Mouse (Mus musculus): ENCODE measurements at regions not wholly inside any gene's neighbourhood (a gene's known extent, or its start where the extent isn't known, plus 50 kb on each side); places are given as distances from the start of the nearest gene placed in this dataset.

DNA sequence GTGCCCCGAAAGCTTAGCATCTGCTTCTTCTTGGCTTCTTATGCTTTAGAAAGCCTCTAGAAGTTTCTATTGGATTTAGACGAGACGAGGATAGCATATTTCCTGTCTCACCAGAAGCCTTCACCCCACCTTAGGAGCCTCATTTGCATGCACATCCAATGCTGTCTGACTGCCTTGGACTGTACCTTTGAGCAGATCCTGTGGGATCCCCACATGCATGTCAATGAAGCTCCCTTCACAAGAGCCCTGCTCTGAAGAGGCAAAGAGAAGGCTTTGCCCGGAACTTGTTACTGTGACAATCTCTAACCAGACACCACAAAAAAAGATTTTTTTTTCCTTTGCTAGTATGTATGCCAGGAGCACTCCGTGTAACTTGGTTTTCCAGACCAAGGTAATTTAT lies 171.3 kb downstream of the Faxc start:
- Histone ChIP-seq H3K4me2 (replicated peaks; ENCODE audit: low read depth, low read length) (no peak overlapping the region), H3K36me3 (ENCODE audit: insufficient read depth, low read length) (no peaks in the 10 kb centered on the region), H3K4me1 (ENCODE audit: insufficient read depth, low read length) (no peaks in the 10 kb centered on the region), H3K9ac (replicated peaks; ENCODE audit: low read length) (no peak overlapping the region), H3K4me3 (ENCODE audit: low read length) (no peak overlapping the region), H3K9me3 (ENCODE audit: low read length) (no peaks in the 10 kb centered on the region), H3K27me3 (ENCODE audit: insufficient read depth, low read length) (no peaks in the 10 kb centered on the region), H3K27ac (ENCODE audit: low read length) (no peak overlapping the region)
- ATAC-seq (ENCODE audit: low FRiP score, low TSS enrichment), result no peak
- WGBS, result 81% methylated on average over 5 of the region's 5 CpGs

DNA sequence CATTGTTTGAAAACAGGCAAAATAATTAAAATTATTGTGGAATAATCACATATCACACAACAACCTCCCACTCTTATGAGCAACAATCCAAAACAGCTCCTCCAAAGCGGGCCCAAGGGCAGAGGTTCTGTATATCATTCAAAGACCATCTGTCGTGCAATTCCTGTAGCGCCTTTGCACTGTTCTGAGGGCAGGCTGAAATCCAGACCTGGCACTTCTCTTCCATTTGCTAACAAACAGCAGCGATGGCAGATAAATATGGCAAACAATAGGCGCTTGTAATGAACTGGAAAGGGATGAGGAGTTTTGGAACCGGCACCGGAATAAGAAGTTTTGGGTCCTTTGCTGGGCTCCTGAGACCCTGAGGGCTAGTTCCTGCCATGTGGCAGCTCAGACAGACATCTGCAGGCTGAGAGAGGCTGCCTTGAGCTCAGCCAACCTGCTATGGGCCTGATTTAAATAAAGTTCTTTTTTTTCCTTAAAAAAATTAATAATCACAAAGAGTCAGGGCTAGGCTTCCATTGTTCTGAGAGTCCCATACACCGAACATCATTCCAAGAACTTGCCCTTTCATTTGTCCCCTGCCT lies 172.0 kb downstream of the Faxc start:
- Histone ChIP-seq H3K9ac (replicated peaks; ENCODE audit: low read length) (no peak overlapping the region), H3K4me1 (ENCODE audit: insufficient read depth, low read length) (no peaks in the 10 kb centered on the region), H3K27me3 (ENCODE audit: insufficient read depth, low read length) (no peaks in the 10 kb centered on the region), H3K9me3 (ENCODE audit: low read length) (no peaks in the 10 kb centered on the region), H3K4me2 (replicated peaks; ENCODE audit: low read depth, low read length) (no peak overlapping the region), H3K27ac (ENCODE audit: low read length) (no peak overlapping the region), H3K4me3 (ENCODE audit: low read length) (no peak overlapping the region), H3K36me3 (ENCODE audit: insufficient read depth, low read length) (no peaks in the 10 kb centered on the region)
- ATAC-seq (ENCODE audit: low FRiP score, low TSS enrichment), result no peak
- WGBS, result 81% methylated on average over 8 of the region's 8 CpGs

GRCm38 (mm10) chr4:22106883-22107282 lies 175.8 kb downstream of the Faxc start:
- H3K9me3 ChIP-seq (ENCODE audit: low read length), result no peaks in the 10 kb centered on the region
- peaks cover 3% of the 10 kb centered on the region; the same call in 1 of the 2 replicates for H3K4me1 ChIP-seq (ENCODE audit: insufficient read depth, low read length)
- H3K4me2 ChIP-seq (replicated peaks; ENCODE audit: low read depth, low read length), result no peak overlapping the region
- no peak overlapping the region for H3K4me3 ChIP-seq (ENCODE audit: low read length)
- H3K36me3 ChIP-seq (ENCODE audit: insufficient read depth, low read length), result no peaks in the 10 kb centered on the region
- ATAC-seq (ENCODE audit: low FRiP score, low TSS enrichment), result no peak
- no peak overlapping the region for H3K9ac ChIP-seq (replicated peaks; ENCODE audit: low read length)
- H3K27me3 ChIP-seq (ENCODE audit: insufficient read depth, low read length), result no peaks in the 10 kb centered on the region
- H3K27ac ChIP-seq (ENCODE audit: low read length), result no peak overlapping the region
- 81% methylated on average over 9 of the region's 9 CpGs for WGBS

DNA sequence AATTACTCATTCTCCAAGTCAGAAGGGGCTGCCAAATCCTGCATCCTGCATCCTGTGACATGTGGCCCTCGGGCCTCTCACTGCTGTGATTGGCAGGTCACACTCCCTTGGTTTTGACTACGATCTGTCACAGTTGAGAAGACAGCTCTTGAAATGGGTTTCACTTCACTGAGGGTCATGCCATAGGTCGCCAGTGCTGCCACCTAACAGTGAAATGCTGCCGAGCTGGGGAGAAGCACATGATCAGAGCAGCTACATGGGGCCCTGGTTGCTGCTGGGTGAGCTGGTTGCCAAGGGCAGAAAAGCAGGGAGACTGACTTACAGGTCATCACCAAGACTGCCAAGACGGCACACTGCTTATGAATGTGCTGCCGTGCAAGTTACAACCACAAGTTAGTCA lies 178.3 kb downstream of the Faxc start:
- H3K4me3 ChIP-seq (ENCODE audit: low read length), result no peak overlapping the region
- 21% methylated on average over 6 of the region's 6 CpGs for WGBS
- peak; percentile 86 for ATAC-seq (ENCODE audit: low FRiP score, low TSS enrichment)

DNA sequence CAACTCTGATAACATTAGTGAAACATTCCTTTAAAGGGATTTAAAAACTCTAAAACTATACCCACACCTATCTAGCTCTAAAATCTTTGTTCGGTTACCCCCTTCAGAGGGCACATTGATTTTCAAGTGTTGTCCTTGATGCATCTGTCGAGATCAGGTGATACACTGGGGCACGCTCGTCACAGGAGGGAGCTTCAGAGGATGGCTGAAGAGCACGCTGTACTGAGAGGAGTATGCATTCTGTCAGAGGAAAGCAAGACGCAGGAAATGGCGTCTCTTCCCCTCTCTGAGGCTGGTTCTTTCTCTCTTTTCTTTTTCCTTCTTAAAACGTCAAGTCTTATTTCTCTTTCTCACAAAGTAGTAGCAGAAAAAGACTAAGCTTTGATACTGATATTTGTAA lies 179.3 kb downstream of the Faxc start:
- Histone ChIP-seq H3K9me3 (ENCODE audit: low read length) (no peaks in the 10 kb centered on the region), H3K36me3 (ENCODE audit: insufficient read depth, low read length) (no peaks in the 10 kb centered on the region), H3K9ac (replicated peaks; ENCODE audit: low read length) (no peak overlapping the region), H3K4me2 (replicated peaks; ENCODE audit: low read depth, low read length) (no peak overlapping the region), H3K4me3 (ENCODE audit: low read length) (no peak overlapping the region), H3K27ac (ENCODE audit: low read length) (no peak overlapping the region), H3K4me1 (ENCODE audit: insufficient read depth, low read length) (peaks cover 3% of the 10 kb centered on the region; the same call in 1 of the 2 replicates), H3K27me3 (ENCODE audit: insufficient read depth, low read length) (no peaks in the 10 kb centered on the region)
- ATAC-seq (ENCODE audit: low FRiP score, low TSS enrichment), result no peak
- WGBS, result 62% methylated on average over 8 of the region's 8 CpGs

More for the DNA sequence above, 178.3 kb downstream of the Faxc start:
- Histone ChIP-seq H3K27ac (ENCODE audit: low read length) (no peak overlapping the region), H3K27me3 (ENCODE audit: insufficient read depth, low read length) (no peaks in the 10 kb centered on the region), H3K9me3 (ENCODE audit: low read length) (no peaks in the 10 kb centered on the region), H3K4me2 (replicated peaks; ENCODE audit: low read depth, low read length) (no peak overlapping the region), H3K9ac (replicated peaks; ENCODE audit: low read length) (no peak overlapping the region), H3K4me1 (ENCODE audit: insufficient read depth, low read length) (peaks cover 3% of the 10 kb centered on the region; the same call in 1 of the 2 replicates), H3K36me3 (ENCODE audit: insufficient read depth, low read length) (no peaks in the 10 kb centered on the region)

DNA sequence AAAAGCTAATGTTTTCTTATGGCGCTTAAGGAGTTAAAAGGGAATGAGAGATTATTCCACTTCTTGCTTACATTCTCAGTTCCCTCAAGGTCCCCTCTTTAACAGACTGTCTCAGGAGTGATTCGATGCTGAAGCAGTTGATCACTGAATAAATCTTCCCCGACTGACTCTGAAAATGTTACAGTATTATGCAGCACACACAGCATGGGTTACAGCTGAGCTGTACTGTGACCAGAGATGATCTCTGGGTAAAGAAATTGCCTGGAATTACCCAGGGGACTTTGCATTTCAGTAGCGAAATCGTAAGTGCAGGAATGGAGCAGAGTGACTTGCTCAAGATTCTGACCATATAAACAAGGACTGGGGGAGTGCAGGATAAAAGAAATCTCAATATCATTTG lies 181.1 kb downstream of the Faxc start:
- Histone ChIP-seq H3K9ac (replicated peaks; ENCODE audit: low read length) (no peak overlapping the region), H3K4me3 (ENCODE audit: low read length) (no peak overlapping the region), H3K27ac (ENCODE audit: low read length) (no peak overlapping the region), H3K9me3 (ENCODE audit: low read length) (no peaks in the 10 kb centered on the region), H3K27me3 (ENCODE audit: insufficient read depth, low read length) (no peaks in the 10 kb centered on the region), H3K4me1 (ENCODE audit: insufficient read depth, low read length) (peaks cover 3% of the 10 kb centered on the region; the same call in 1 of the 2 replicates), H3K4me2 (replicated peaks; ENCODE audit: low read depth, low read length) (no peak overlapping the region), H3K36me3 (ENCODE audit: insufficient read depth, low read length) (no peaks in the 10 kb centered on the region)
- WGBS, result 60% methylated on average over 5 of the region's 5 CpGs
- ATAC-seq (ENCODE audit: low FRiP score, low TSS enrichment), result no peak

DNA sequence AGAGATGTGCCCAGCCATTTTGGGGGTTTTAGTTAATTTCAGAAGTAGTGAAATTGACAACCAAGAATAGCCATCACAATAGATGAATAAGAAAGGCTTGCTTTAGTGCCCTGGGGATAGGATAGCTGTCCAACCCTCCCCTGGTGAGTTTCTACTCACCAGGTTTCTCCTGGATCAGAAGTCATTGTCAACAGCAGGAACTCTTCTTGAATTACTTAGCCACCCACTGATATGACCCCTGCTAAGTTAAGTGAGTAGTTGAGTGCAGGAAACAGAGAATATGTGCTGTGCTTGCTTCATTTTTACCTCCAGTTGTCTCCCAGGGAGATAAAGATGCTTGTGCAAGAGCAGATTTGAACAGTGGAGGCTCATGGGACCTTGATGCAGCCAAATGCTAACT lies 183.3 kb downstream of the Faxc start:
- H3K36me3 ChIP-seq (ENCODE audit: insufficient read depth, low read length), result no peaks in the 10 kb centered on the region
- ATAC-seq (ENCODE audit: low FRiP score, low TSS enrichment), result no peak
- H3K27ac ChIP-seq (ENCODE audit: low read length), result no peak overlapping the region
- no peak overlapping the region for H3K4me3 ChIP-seq (ENCODE audit: low read length)
- H3K9me3 ChIP-seq (ENCODE audit: low read length), result no peaks in the 10 kb centered on the region
- H3K9ac ChIP-seq (replicated peaks; ENCODE audit: low read length), result no peak overlapping the region
- no peak overlapping the region for H3K4me2 ChIP-seq (replicated peaks; ENCODE audit: low read depth, low read length)
- no peaks in the 10 kb centered on the region for H3K27me3 ChIP-seq (ENCODE audit: insufficient read depth, low read length)
- H3K4me1 ChIP-seq (ENCODE audit: insufficient read depth, low read length), result no peaks in the 10 kb centered on the region; the same call in 1 of the 2 replicates

- no peak overlapping the region for H3K9ac ChIP-seq (replicated peaks; ENCODE audit: low read length)
- 45% methylated on average over 3 of the region's 3 CpGs for WGBS
- no peaks in the 10 kb centered on the region for H3K36me3 ChIP-seq (ENCODE audit: insufficient read depth, low read length)
- no peak overlapping the region for H3K4me2 ChIP-seq (replicated peaks; ENCODE audit: low read depth, low read length)
- no peaks in the 10 kb centered on the region for H3K4me1 ChIP-seq (ENCODE audit: insufficient read depth, low read length)
- H3K27me3 ChIP-seq (ENCODE audit: insufficient read depth, low read length), result no peaks in the 10 kb centered on the region
- no peak for ATAC-seq (ENCODE audit: low FRiP score, low TSS enrichment)
- H3K4me3 ChIP-seq (ENCODE audit: low read length), result no peak overlapping the region
- no peak overlapping the region for H3K27ac ChIP-seq (ENCODE audit: low read length)
- no peaks in the 10 kb centered on the region for H3K9me3 ChIP-seq (ENCODE audit: low read length)
Measured at GRCm38 (mm10) chr4:22119877-22120276, 188.7 kb downstream of the Faxc start.

GRCm38 (mm10) chr4:22120953-22121352 lies 189.8 kb downstream of the Faxc start:
- Histone ChIP-seq H3K27ac (ENCODE audit: low read length) (no peak overlapping the region), H3K36me3 (ENCODE audit: insufficient read depth, low read length) (no peaks in the 10 kb centered on the region), H3K9ac (replicated peaks; ENCODE audit: low read length) (no peak overlapping the region), H3K9me3 (ENCODE audit: low read length) (no peaks in the 10 kb centered on the region), H3K4me2 (replicated peaks; ENCODE audit: low read depth, low read length) (no peak overlapping the region), H3K27me3 (ENCODE audit: insufficient read depth, low read length) (no peaks in the 10 kb centered on the region), H3K4me1 (ENCODE audit: insufficient read depth, low read length) (no peaks in the 10 kb centered on the region), H3K4me3 (ENCODE audit: low read length) (no peak overlapping the region)
- no peak for ATAC-seq (ENCODE audit: low FRiP score, low TSS enrichment)
- 35% methylated on average over 3 of the region's 3 CpGs for WGBS

DNA sequence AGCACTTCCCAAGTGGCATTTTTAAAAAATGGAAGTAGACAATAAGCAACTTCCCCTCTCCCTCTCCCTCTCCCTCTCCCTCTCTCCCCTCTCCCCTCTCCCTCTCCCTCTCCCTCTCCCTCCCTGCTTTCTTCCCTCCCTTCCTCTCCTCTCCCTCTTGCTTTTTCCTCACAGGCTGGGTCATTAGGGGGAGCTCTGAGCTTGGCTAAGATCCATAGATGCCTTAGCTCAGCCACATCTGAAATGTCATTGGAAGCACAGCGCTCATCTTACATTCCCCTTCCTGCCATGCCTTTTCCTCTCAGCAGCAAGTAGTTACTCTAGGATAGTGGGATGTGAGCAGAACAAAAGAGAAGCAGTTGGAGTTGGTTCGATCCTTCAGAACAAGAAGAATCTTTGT lies 190.3 kb downstream of the Faxc start:
- H3K4me3 ChIP-seq (ENCODE audit: low read length), result no peak overlapping the region

More for the DNA sequence above, 190.3 kb downstream of the Faxc start:
- H3K36me3 ChIP-seq (ENCODE audit: insufficient read depth, low read length), result no peaks in the 10 kb centered on the region
- H3K9ac ChIP-seq (replicated peaks; ENCODE audit: low read length), result no peak overlapping the region
- no peaks in the 10 kb centered on the region for H3K9me3 ChIP-seq (ENCODE audit: low read length)
- H3K4me1 ChIP-seq (ENCODE audit: insufficient read depth, low read length), result no peaks in the 10 kb centered on the region
- H3K27me3 ChIP-seq (ENCODE audit: insufficient read depth, low read length), result no peaks in the 10 kb centered on the region
- 70% methylated on average over 2 of the region's 2 CpGs for whole genome bisulfite sequencing
- H3K4me2 ChIP-seq (replicated peaks; ENCODE audit: low read depth, low read length), result no peak overlapping the region
- H3K27ac ChIP-seq (ENCODE audit: low read length), result no peak overlapping the region
- ATAC-seq (ENCODE audit: low FRiP score, low TSS enrichment), result no peak
